Mouse (Mus musculus): ENCODE data around the gene Tmem161a.

GRCm38 (mm10) chr8:70230837-70231236 lies 58.7 kb downstream of the Tmem161a start:
- TF ChIP-seq CTCF (IDR thresholded peaks at IDR 0.05; ENCODE audit: low read depth) (no peak), EP300 (IDR thresholded peaks at IDR 0.05; ENCODE audit: low read depth) (no peak)

Measured in heart, postnatal 0 days (tissue).